Mouse (Mus musculus) lung, embryonic 16.5 days (tissue): ENCODE measurements around the gene Eif4enif1. TPM values are rescaled to one million over a fixed set of nuclear protein-coding genes. Genes with fewer than 3 reads are reported as not detected.

Experiments
- ATAC-seq: fragments of 200-750 bp; cut with Nextera tagmentation; 2 replicates; pipeline ENCODE4 v1.8.0; 2017; ENCODE audit warnings: low read depth, mild to moderate bottlenecking, moderate library complexity
- H3K27ac ChIP-seq: fragments of 300-500 bp; sonication (generic); 2 replicates; pipeline ENCODE4 v1.5.1; 2014; ENCODE audit warnings: mild to moderate bottlenecking, control low read depth, low read length
- H3K27me3 ChIP-seq: fragments of 300-500 bp; sonication (generic); 2 replicates; pipeline ENCODE4 v1.6.1; 2014; ENCODE audit warnings: low read depth, low read length, mixed read lengths; ENCODE audit not compliant: control insufficient read depth, insufficient read depth
- H3K36me3 ChIP-seq: fragments of 300-500 bp; sonication (generic); 2 replicates; pipeline ENCODE4 v1.6.1; 2014; ENCODE audit warnings: low read length; ENCODE audit not compliant: control insufficient read depth, insufficient read depth
- H3K4me1 ChIP-seq: fragments of 300-500 bp; sonication (generic); replicated peaks from 2 replicates; pipeline ENCODE4 v1.6.1; 2014; ENCODE audit warnings: low read length, mixed read lengths; ENCODE audit not compliant: control insufficient read depth, insufficient read depth
- H3K4me2 ChIP-seq: fragments of 300-500 bp; sonication (generic); 2 replicates; pipeline ENCODE4 v1.6.1; 2014; ENCODE audit warnings: low read depth, low read length, control low read depth
- H3K4me3 ChIP-seq: fragments of 300-500 bp; sonication (generic); 2 replicates; pipeline ENCODE4 v1.5.1; 2014; ENCODE audit warnings: mild to moderate bottlenecking, low read length, control low read depth
- H3K9ac ChIP-seq: fragments of 300-500 bp; sonication (generic); 2 replicates; pipeline ENCODE4 v1.6.1; 2014; ENCODE audit warnings: low read length, control low read depth
- H3K9me3 ChIP-seq: fragments of 300-500 bp; sonication (generic); 2 replicates; pipeline ENCODE4 v1.6.1; 2016; ENCODE audit warnings: low read length; ENCODE audit not compliant: control insufficient read depth
- WGBS: fragments of 180-500 bp; shearing (Covaris S2); extraction: QIAGEN DNeasy Blood & Tissue Kit; methylation state at CpG from one replicate; pipeline ENCODE4 v1.1.7; 2014; 5-methylcytosine and 5-hydroxymethylcytosine counted together
- polyA plus RNA-seq: library from polyadenylated mRNA; unstranded; fragments of >200 nt; fragmentation: Nextera tagmentation; extraction: Ambion mirVana; gene quantifications from 2 replicates; pipeline ENCODE4 v1.2.1, GENCODE M21; 2015

Gene Eif4enif1
- polyA plus RNA-seq, 1 experiment from 2014 or later = 37.5 TPM

DNA sequence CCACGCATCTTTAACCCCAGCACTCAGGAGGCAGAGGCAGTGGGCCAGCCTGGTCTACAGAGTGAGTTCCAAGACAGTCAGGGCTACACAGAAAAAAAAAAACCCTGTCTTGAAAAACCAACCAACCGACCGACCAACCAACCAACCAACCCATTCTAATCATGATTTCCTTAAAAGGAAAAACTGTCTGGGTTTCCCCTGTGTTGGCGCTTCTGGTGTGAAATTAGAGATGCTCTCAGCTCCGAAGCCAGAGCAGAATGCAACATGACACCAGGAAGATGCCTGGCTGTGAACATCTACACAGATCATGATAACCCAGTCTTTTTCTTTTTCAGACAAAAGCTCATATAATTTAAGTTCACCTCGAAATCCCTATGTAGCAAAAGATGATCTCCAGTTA lies 80.7 kb downstream of the Eif4enif1 start:
- peaks cover 11% of the 10 kb centered on the region for H3K9me3 ChIP-seq
- no peak overlapping the region for H3K27ac ChIP-seq
- no peaks in the 10 kb centered on the region for H3K36me3 ChIP-seq
- peaks cover 4% of the 10 kb centered on the region for H3K4me1 ChIP-seq
- no peak overlapping the region for H3K9ac ChIP-seq
- H3K4me3 ChIP-seq = no peak overlapping the region
- no peak for ATAC-seq
- H3K27me3 ChIP-seq = no peaks in the 10 kb centered on the region
- no peak overlapping the region for H3K4me2 ChIP-seq
- WGBS = 76% methylated on average over 6 of the region's 6 CpGs

DNA sequence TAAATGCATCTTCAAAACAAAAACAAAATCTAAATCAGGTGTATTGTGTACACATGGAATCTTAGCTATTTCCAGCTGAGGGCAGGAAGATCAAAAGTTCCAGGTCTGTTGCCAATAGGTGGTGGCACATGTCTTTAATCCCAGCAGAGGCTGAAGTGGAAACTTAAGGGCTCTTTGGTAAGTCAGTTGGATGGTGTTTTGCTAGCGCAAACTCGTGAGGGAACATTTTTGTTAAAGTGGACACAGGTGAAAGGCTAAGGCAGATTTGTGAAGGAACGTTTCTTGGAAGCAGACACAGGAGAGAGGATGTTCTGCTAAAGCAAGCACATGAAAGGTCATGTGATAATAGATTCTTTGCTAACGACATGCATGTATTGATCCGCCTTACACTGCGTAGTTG lies 81.5 kb downstream of the Eif4enif1 start:
- Histone ChIP-seq H3K4me2 (no peak overlapping the region), H3K27me3 (no peaks in the 10 kb centered on the region), H3K9me3 (peaks cover 11% of the 10 kb centered on the region), H3K27ac (no peak overlapping the region), H3K4me1 (peaks cover 10% of the 10 kb centered on the region), H3K4me3 (no peak overlapping the region), H3K36me3 (no peaks in the 10 kb centered on the region), H3K9ac (no peak overlapping the region)
- ATAC-seq = no peak
- WGBS = 78% methylated on average over 6 of the region's 6 CpGs

DNA sequence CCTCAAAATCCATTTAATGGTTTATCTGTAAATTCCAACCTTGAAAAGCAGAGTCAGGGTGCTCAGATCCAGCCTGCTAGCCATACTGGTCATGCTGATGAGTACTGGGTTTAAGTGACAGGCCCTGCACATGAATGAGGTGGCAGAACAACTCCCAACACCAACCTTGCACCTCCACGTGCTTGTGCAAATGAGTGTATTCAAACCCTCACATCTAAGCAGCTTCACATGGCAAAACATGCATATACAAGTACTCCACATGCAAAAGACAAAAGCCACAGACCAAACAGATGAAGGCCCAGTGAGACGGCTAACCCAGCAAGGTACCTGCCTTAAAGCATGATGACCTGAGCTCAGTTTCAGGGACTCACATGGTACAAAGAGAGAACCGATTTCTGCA lies 83.7 kb downstream of the Eif4enif1 start:
- 85% methylated on average over 3 of the region's 3 CpGs for WGBS
- Histone ChIP-seq H3K9ac (no peak overlapping the region), H3K27ac (peak overlapping the region; percentile 63; the same call in 1 of the 2 replicates), H3K4me2 (no peak overlapping the region), H3K27me3 (no peaks in the 10 kb centered on the region), H3K4me3 (no peak overlapping the region), H3K9me3 (peaks cover 6% of the 10 kb centered on the region), H3K36me3 (no peaks in the 10 kb centered on the region), H3K4me1 (peaks cover 10% of the 10 kb centered on the region)
- ATAC-seq = no peak

- ATAC-seq = no peak
- 29% methylated on average over 6 of the region's 6 CpGs for WGBS
- H3K27ac ChIP-seq = no peak overlapping the region
Measured at GRCm38 (mm10) chr11:3287131-3287530, 84.9 kb downstream of the Eif4enif1 start.

DNA sequence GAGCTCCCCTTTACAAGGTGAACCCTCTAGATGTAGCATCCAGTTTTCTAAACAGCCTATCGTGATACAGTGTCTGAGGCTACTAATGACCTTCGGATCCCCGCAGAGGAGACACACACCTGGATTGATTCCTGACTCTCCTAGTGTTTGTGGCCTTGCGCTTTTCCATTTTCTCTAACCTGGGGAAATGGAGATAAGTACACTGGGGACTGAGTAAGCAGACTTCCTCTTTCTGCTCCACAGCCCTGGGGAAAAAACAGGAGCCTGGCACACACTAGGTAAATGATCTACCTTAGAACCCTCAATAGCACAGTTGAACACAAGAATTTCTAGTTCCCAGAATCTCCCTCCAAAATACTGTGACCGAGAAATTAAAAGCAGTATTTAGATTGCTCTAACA lies 85.7 kb downstream of the Eif4enif1 start:
- Histone ChIP-seq H3K4me2 (peak overlapping the region; percentile 93), H3K4me1 (peaks cover 17% of the 10 kb centered on the region), H3K36me3 (no peaks in the 10 kb centered on the region), H3K27ac (no peak overlapping the region), H3K4me3 (no peak overlapping the region; the same call in 1 of the 2 replicates), H3K27me3 (no peaks in the 10 kb centered on the region), H3K9me3 (no peaks in the 10 kb centered on the region), H3K9ac (peak overlapping the region; percentile 99)
- ATAC-seq = no peak
- 45% methylated on average over 5 of the region's 5 CpGs for WGBS

More at GRCm38 (mm10) chr11:3287131-3287530, 84.9 kb downstream of the Eif4enif1 start:
- Histone ChIP-seq H3K4me1 (peaks cover 10% of the 10 kb centered on the region), H3K4me3 (no peak overlapping the region), H3K27me3 (no peaks in the 10 kb centered on the region), H3K4me2 (no peak overlapping the region), H3K9me3 (no peaks in the 10 kb centered on the region), H3K36me3 (no peaks in the 10 kb centered on the region), H3K9ac (no peak overlapping the region)

DNA sequence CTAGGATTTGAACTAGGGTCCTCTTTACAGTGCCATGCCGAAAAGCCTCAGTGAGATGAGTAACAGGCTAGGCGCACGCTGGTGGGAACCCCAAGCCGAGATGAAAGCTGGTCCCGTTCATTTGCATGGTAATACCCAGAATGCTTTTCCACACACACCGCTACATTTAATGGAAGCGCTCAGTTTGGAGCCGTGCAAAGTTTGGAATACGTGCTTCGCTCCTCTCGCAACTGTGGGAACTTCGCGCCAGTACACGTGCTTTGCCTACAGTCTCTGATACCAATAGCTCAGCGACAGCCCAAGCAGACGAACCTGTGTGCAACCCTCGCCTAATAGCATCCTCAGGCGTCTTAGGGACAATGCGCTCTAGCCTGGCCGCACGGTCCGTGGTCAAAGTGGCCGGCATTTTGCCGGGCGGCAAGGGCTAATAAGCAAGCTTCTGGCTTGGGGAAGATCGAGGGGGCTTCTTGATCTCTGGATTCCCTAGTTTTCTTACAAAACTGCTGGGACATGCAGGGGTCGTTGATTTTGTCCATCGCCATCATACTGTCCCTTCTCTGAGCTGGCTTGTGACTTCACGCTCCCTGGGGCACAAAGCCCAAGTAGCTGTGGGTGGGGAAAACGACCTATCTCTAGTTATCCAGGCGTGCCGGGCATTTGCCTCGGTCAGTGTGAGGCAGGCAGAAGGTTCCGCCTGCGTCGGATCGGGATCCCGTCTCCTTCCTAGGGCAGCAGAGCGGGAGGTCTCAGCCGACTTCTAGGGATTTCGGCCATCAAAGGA lies 86.5 kb downstream of the Eif4enif1 start, which contains the start of gene Patz1:
TSS of gene Patz1 (plus strand) at position 354 of the 781 bp plus-strand sequence.
- Histone ChIP-seq H3K4me2 (peak within 1 kb of the TSS; percentile 93), H3K9me3 (no peaks in the 10 kb centered on the region), H3K9ac (peak within 1 kb of the TSS; percentile 99), H3K36me3 (peaks cover 4% of the 10 kb centered on the region; the same call in 1 of the 2 replicates), H3K4me1 (peaks cover 24% of the 10 kb centered on the region), H3K27me3 (no peaks in the 10 kb centered on the region), H3K4me3 (peak within 1 kb of the TSS; percentile 68), H3K27ac (peak within 1 kb of the TSS; percentile 100)
- under 1% methylated on average over 41 of the region's 41 CpGs for WGBS
- peak; percentile 15 for ATAC-seq

DNA sequence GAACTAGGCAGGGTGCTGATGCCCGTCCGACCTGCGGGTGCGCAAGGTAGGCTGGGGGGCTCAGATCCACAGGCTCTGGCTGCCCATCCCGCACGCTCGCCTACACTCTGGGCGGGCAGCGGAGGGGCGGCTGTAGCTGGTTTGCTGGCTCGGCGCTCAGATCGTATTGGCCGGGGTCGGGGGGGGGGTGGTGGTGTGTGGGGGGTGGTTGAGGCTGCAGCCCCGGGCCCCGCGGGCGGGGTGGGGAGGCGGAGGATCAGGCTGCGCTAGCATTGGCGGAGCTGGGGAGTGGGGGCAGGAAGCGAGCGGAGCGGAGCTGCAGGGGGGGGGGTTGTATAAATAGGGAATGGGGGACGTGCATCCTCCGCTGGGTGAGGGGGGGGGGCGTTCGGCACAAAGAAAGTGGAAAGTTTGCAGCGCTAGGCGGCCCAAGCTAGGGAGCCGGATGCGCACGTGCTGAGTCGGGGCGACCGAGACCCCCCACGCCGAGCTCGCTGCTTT lies 87.2 kb downstream of the Eif4enif1 start:
- Histone ChIP-seq H3K9me3 (no peaks in the 10 kb centered on the region), H3K9ac (peak overlapping the region; percentile 99), H3K4me1 (peaks cover 31% of the 10 kb centered on the region), H3K36me3 (peaks cover 4% of the 10 kb centered on the region; the same call in 1 of the 2 replicates), H3K4me2 (peak overlapping the region; percentile 93), H3K4me3 (peak overlapping the region; percentile 68), H3K27ac (peak overlapping the region; percentile 100), H3K27me3 (no peaks in the 10 kb centered on the region)
- ATAC-seq = peak; percentile 88
- WGBS = under 1% methylated on average over 31 of the region's 40 CpGs

- H3K4me2 ChIP-seq = peak overlapping the region; percentile 93
- H3K4me1 ChIP-seq = peaks cover 33% of the 10 kb centered on the region
- H3K27me3 ChIP-seq = no peaks in the 10 kb centered on the region
- WGBS = under 1% methylated on average over 71 of the region's 92 CpGs
- peak overlapping the region; percentile 68 for H3K4me3 ChIP-seq
- peaks cover 9% of the 10 kb centered on the region; the same call in 1 of the 2 replicates for H3K36me3 ChIP-seq
- ATAC-seq = peak; percentile 66
- peak overlapping the region; percentile 100 for H3K27ac ChIP-seq
- no peaks in the 10 kb centered on the region for H3K9me3 ChIP-seq
- peak overlapping the region; percentile 99 for H3K9ac ChIP-seq
Measured at GRCm38 (mm10) chr11:3289803-3290639, 87.8 kb downstream of the Eif4enif1 start.
